Mouse (Mus musculus): ENCODE data around the gene Hapln4. TPM values are rescaled to one million over a fixed set of nuclear protein-coding genes. Genes with fewer than 3 reads are reported as not detected.
A peak's percentile ranks its signal among the peaks of the same experiment; 100 is the strongest.
"Not testable (repeated sequence)": the region's sequence is repeated elsewhere in the genome, so short reads cannot be mapped to it uniquely, and the experiment has no call there.

Hapln4 gene
- 0.19 and 0.24 TPM in 2 replicates for polyA plus RNA-seq (2015; fragmentation: Nextera tagmentation; extraction: Ambion mirVana)

DNA sequence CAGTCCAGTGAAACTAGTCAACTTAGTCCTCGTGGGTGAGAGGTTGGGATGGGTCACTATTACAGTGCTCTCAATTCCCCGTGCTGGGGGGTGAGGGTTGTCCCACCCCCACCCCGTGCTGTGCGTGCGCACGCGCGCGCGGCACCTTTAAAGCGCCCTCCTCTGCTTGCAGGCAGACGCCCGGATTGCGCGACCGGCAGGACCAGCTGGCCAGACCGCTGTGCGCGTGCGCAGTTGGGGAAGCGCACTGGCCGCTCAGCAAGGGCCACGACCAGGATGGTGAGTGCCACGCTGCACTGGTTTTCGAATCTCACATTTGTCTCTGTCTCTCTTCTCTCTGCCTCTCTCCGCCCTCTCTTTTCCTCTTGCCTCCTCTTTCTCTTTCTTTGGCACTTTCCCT is at the start of gene Hapln4:
Hapln4 (plus strand) TSS at position 173 of the 400 bp plus-strand sequence.
- peak within 1 kb of the TSS; percentile 69 for H3K4me2 ChIP-seq
- no peak for ATAC-seq (ENCODE audit: insufficient number of reproducible peaks, low FRiP score, low TSS enrichment, low read depth)
- peaks cover 70% of the 10 kb centered on the region for H3K27me3 ChIP-seq
- no peak within 1 kb of the TSS for H3K27ac ChIP-seq
- 0 out of 2 replicates have a peak, but pooled peaks cover 2% of the 10 kb centered on the region for H3K36me3 ChIP-seq
- no peaks in the 10 kb centered on the region for H3K9me3 ChIP-seq
- H3K4me3 ChIP-seq, result peak within 1 kb of the TSS; percentile 40
- no peak within 1 kb of the TSS for H3K9ac ChIP-seq
- whole genome bisulfite sequencing, result under 1% methylated on average over 26 of the region's 26 CpGs
- peaks cover 26% of the 10 kb centered on the region for H3K4me1 ChIP-seq

DNA sequence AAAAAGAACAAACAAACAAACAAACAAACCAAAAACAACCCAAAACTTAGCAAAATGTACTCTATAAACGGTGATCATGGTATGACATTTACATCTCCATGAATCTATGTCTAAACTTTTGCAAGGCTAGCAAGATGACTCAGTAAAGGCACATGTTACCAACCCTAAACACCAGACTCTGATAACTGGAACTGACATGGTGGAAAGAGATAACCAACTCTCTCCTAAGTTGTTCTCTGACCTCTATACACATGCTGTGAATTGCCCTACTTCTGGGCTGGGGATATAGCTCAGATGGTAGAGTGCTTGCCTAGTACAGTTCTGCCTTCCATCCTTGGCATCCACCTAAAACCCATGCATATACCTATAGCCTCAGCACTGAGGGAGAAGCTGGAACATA is 45.3 kb upstream of the Hapln4 start:
- H3K27me3 ChIP-seq, result no peaks in the 10 kb centered on the region
- no peak overlapping the region for H3K4me3 ChIP-seq
- no peak overlapping the region for H3K9ac ChIP-seq
- H3K9me3 ChIP-seq, result no peaks in the 10 kb centered on the region
- no peak overlapping the region for H3K27ac ChIP-seq
- H3K4me1 ChIP-seq, result peaks cover 16% of the 10 kb centered on the region
- H3K36me3 ChIP-seq, result peaks cover 18% of the 10 kb centered on the region; the same call in 1 of the 2 replicates
- no peak overlapping the region for H3K4me2 ChIP-seq
- 93% methylated on average over 1 of the region's 1 CpGs for WGBS
- ATAC-seq (ENCODE audit: insufficient number of reproducible peaks, low FRiP score, low TSS enrichment, low read depth), result no peak

DNA sequence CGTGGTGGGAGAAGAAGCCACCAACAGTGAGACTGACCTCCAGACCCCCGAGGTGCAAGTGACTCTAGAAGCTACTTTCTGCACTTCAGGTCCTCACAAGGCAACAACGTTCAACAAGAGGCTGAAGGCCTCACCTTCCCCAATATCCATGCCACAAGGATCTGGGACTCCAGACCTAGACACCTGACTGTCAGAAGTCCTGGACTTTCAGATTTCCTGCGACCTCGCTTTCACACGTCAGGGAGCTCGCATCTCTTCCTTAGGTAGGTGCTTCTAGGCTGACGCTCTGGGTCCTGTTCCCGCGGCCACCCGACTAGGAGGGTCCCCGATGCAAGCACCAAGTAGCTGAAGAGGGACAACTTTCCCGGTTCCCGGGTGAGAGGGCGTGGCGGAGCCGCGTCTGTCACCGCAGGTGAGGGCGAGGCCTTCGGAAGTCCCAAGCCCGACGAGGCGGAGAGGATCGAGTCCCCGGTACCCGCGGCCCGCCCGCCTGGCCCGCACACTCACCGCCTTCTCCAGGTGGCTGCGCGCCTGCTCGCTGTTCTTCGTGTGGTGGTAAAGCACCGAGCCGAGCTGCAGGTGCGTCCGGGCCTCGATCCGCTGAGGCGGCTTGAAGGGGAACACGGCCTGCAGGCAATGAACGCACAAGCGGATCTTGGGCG is 41.2 kb upstream of the Hapln4 start:
- no peak for ATAC-seq (ENCODE audit: insufficient number of reproducible peaks, low FRiP score, low TSS enrichment, low read depth)
- Histone ChIP-seq H3K27ac (peak overlapping the region; percentile 86), H3K4me2 (peak overlapping the region; percentile 96), H3K9ac (peak overlapping the region; percentile 92), H3K4me1 (peaks cover 28% of the 10 kb centered on the region), H3K27me3 (no peaks in the 10 kb centered on the region), H3K36me3 (0 out of 2 replicates have a peak, but pooled peaks cover 9% of the 10 kb centered on the region), H3K9me3 (no peaks in the 10 kb centered on the region), H3K4me3 (peak overlapping the region; percentile 99)
- 2% methylated on average over 47 of the region's 47 CpGs for WGBS

DNA sequence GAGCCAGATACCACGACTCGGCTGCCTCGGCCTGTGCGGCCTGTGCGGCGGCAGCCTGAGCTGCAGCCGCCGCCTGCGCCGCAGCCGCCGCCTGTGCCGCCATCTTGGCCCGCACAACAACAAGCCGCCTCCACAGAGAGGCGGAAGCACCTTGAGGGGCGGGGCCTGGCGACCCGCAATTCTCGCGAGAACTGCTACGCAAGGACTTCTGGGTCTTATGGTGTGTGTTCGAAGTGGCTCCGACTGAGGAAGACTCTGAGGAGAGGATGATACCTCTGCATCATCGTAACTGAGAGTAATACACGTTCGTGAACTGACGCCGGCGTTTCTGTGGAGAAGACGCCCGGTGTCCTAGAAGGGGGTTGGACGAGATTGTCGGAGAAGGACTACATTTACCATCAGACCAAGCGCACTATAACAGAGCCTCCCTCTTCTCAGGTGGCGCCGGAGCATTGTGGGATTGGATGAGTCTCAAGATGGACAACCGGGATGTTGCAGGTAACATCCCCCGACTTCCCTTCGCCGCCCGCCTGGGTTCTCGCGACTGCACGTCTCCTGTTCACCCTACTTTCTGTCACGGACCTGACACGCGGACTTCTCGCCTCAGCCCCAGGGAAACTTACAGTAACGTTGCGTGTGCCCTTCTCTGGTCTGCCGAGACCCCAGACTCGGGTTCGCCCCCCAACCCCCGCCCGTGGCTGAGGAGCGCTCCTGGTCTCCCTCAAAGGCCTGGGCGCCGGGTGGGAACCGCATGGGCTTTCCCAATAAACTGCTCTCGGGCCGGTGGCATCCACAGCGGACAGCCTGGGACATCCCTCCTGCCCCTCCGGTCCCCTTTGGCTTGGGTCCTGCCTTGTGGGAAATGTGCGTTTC is 40.4 kb upstream of the Hapln4 start, which contains the start of the genes Mau2 and Sugp1:
Mau2 (minus strand) TSS at position 152 of the 873 bp plus-strand sequence.
Sugp1 (plus strand) TSS at position 231 of the 873 bp plus-strand sequence.
- ATAC-seq (ENCODE audit: insufficient number of reproducible peaks, low FRiP score, low TSS enrichment, low read depth), result peak; percentile 93
- Histone ChIP-seq H3K4me2 (peak within 1 kb of the TSS; percentile 96), H3K4me1 (peaks cover 28% of the 10 kb centered on the region), H3K4me3 (peak within 1 kb of the TSS; percentile 99), H3K27me3 (no peaks in the 10 kb centered on the region), H3K36me3 (0 out of 2 replicates have a peak, but pooled peaks cover 6% of the 10 kb centered on the region), H3K9me3 (no peaks in the 10 kb centered on the region), H3K27ac (peak within 1 kb of the TSS; percentile 86), H3K9ac (peak within 1 kb of the TSS; percentile 92)
- under 1% methylated on average over 65 of the region's 65 CpGs for WGBS

DNA sequence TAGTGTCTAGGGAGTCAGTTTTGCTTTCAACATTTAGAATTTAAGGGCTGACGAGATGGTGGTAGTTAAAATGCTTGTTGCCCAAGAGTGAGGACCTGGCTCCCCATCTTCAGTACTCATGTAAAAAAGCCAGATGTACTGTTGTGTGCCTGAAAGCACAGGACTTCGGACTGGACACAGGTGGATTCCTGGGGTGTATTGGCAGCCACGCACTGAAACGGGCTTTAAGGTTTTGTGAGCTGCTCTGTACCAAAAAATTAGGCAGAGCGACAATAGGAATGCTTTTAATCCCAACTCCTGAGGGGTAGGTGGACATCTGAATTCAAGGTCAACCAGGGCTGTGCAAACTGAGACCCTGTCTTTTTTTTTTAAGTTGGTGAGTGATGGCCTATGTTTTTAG is 39.3 kb upstream of the Hapln4 start:
- no peaks in the 10 kb centered on the region for H3K27me3 ChIP-seq
- 91% methylated on average over 5 of the region's 5 CpGs for WGBS
- no peak overlapping the region for H3K4me2 ChIP-seq
- peaks cover 12% of the 10 kb centered on the region; the same call in 1 of the 2 replicates for H3K36me3 ChIP-seq
- ATAC-seq (ENCODE audit: insufficient number of reproducible peaks, low FRiP score, low TSS enrichment, low read depth), result no peak
- H3K27ac ChIP-seq, result no peak overlapping the region
- no peaks in the 10 kb centered on the region for H3K9me3 ChIP-seq
- H3K4me3 ChIP-seq, result peak overlapping the region; percentile 99; the same call in 1 of the 2 replicates
- H3K4me1 ChIP-seq, result peaks cover 28% of the 10 kb centered on the region
- H3K9ac ChIP-seq, result no peak overlapping the region

DNA sequence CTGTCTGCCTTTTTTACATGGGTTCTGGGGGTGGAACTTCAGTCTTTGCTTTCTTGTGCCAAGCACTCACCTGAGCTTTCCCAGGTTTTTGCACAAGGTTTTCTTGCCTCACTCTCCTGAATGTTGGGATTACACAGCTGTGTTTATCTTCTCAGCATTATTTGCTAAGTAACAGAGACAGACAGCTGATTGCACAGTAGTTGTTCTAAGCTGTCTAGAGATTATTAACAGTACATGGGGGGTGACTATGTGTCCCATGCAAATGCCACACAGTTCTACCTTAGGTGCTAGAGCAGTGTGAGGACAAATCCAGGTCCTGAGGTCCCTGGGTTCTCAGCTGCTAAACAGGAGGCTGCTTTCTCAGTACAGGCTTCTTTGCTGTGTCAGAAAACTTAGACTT is 33.6 kb upstream of the Hapln4 start:
- Histone ChIP-seq H3K4me3 (no peak overlapping the region), H3K9me3 (no peaks in the 10 kb centered on the region), H3K36me3 (peaks cover 50% of the 10 kb centered on the region), H3K27ac (no peak overlapping the region), H3K9ac (no peak overlapping the region), H3K4me1 (no peaks in the 10 kb centered on the region), H3K27me3 (no peaks in the 10 kb centered on the region), H3K4me2 (no peak overlapping the region)
- no peak for ATAC-seq (ENCODE audit: insufficient number of reproducible peaks, low FRiP score, low TSS enrichment, low read depth)

DNA sequence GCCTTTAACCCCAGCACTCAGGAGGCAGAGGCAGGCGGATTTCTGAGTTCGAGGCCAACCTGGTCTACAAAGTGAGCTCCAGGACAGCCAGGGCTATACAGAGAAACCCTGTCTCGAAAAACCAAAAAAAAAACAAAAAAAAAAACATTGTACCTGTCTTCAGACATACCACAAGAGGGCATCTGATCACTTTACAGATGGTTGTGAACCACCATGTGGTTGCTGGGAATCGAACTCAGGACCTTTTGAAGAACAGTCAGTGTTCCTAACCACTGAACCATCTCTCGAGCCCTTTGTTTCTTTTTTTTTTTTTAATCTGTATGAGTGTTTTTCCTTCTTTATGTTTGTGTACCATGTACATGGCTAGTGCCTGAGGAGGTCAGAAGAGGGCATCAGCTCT is 32.8 kb upstream of the Hapln4 start:
- H3K4me1 ChIP-seq; ATAC-seq (ENCODE audit: insufficient number of reproducible peaks, low FRiP score, low TSS enrichment, low read depth); H3K27me3 ChIP-seq; H3K27ac ChIP-seq; H3K9ac ChIP-seq; H3K9me3 ChIP-seq; H3K4me2 ChIP-seq; H3K4me3 ChIP-seq: not testable (repeated sequence)
- peaks cover 57% of the 10 kb centered on the region for H3K36me3 ChIP-seq
- 94% methylated on average over 5 of the region's 5 CpGs for WGBS

DNA sequence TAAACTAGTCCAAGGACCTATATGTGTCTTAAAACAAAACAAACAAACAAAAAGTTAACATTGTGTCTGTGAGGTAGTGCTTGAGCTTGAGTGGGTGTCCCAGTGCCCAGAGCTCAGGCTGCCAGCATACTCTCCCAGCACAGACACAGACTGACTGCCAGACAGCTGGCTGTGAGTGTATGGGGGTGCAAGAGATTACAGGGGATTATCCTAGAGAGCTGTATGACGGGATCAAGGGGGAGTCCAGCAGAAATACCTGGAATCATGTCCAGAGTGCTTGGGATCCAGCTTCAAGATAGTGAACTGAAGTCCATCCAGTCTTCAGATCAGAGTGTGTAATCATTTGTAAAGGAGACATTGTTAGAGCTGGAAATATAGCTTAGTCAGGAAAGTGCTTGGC is 25.5 kb upstream of the Hapln4 start:
- Histone ChIP-seq H3K4me1 (no peaks in the 10 kb centered on the region), H3K27ac (no peak overlapping the region), H3K9me3 (no peaks in the 10 kb centered on the region), H3K27me3 (no peaks in the 10 kb centered on the region), H3K4me3 (no peak overlapping the region), H3K9ac (no peak overlapping the region), H3K36me3 (peaks cover 81% of the 10 kb centered on the region), H3K4me2 (no peak overlapping the region)
- ATAC-seq (ENCODE audit: insufficient number of reproducible peaks, low FRiP score, low TSS enrichment, low read depth), result no peak
- 82% methylated on average over 1 of the region's 1 CpGs for WGBS

DNA sequence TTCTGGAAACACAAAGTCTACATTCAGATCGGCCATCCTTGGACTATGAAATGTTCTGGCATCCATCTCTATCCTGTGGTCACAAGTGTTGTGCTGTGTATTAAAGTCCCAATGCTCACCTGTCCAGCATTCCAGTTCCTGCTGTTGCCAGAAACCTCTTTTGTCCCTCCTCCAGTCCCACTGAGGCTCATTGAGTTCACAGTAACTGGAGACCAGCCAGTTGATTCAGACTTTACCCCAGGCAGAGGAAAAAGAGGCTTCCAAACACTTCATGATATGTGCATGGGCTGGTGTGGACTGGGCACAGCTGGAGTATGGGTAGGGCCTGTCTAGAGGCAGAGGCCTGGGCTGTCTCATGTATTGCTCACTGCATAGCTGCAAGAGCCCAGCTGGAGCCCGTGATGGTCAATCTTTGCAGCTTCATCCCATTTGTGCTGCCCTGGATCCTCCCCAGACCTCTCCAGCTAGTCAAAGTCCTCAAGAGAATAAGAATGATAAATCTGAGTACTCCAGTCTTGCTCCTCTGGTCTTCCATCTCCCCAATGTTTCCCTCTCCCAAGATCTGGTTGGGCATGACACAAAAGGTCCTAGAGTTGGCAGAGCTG is 11.3 kb upstream of the Hapln4 start:
- Histone ChIP-seq H3K9ac (no peak overlapping the region), H3K4me3 (no peak overlapping the region), H3K9me3 (no peaks in the 10 kb centered on the region), H3K27ac (no peak overlapping the region), H3K36me3 (peaks cover 53% of the 10 kb centered on the region), H3K4me2 (no peak overlapping the region), H3K4me1 (peaks cover 10% of the 10 kb centered on the region), H3K27me3 (no peaks in the 10 kb centered on the region)
- ATAC-seq (ENCODE audit: insufficient number of reproducible peaks, low FRiP score, low TSS enrichment, low read depth), result no peak
- WGBS, result 75% methylated on average over 2 of the region's 2 CpGs

DNA sequence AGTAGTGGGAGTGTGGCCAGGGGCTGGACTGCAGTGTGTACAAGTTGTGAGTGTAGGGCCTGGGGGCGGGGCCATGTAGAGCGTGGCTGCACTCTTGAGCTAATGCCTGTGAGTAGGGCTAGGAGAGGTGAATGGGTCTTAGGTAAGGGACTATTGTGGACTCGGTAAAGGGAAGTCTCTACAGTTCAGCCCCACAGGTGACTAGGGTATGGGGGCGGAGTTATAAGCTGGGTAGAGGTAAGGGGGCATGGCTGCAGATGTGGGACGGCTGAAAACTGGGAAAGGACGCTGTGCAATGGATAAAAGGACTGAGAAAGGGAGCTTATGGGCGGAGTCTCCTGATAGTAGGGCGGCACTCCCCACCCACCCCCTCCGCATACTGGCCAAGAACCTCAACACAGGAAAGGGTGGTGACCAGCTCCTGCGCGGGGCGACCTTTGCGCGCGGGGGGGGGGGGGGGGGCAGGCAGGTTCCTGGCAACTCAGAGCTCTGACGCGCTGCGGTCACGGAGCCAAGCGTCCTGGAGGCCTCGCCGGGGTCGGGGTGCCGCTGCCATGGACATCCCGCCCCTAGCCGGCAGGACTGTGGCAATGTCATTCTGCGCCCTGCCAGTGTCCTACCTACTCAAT is 10.7 kb upstream of the Hapln4 start, which contains the start of gene Tm6sf2:
Tm6sf2 (plus strand) TSS at position 484 of the 629 bp plus-strand sequence.
- H3K4me3 ChIP-seq, result peak within 1 kb of the TSS; percentile 8; the same call in 1 of the 2 replicates
- WGBS, result 13% methylated on average over 23 of the region's 27 CpGs
- H3K27me3 ChIP-seq, result no peaks in the 10 kb centered on the region
- no peak within 1 kb of the TSS for H3K9ac ChIP-seq
- H3K36me3 ChIP-seq, result peaks cover 51% of the 10 kb centered on the region
- ATAC-seq (ENCODE audit: insufficient number of reproducible peaks, low FRiP score, low TSS enrichment, low read depth), result peak; percentile 53; the same call in 1 of the 2 replicates
- H3K27ac ChIP-seq, result no peak within 1 kb of the TSS
- no peaks in the 10 kb centered on the region for H3K9me3 ChIP-seq
- peaks cover 10% of the 10 kb centered on the region for H3K4me1 ChIP-seq
- peak within 1 kb of the TSS; percentile 47 for H3K4me2 ChIP-seq

DNA sequence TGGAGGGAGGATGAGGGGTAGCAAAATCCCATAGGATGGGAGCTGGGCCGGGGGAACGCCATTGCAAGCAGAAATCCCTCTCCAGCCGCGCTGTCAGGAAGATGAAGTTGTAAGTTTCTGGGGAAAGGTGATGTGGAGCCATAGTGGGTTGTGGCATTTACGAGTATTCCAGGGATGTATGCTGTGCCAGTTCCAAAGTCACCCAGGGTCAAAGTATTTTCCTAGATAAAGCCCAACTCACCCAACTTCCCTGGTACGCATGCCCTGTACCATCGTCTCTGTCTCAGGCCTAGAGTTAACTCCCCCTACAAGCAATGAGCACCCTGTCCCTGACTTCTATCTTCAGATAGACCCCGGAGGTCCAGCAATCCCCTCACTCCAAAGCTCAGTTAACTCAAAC is 10.1 kb upstream of the Hapln4 start:
- Histone ChIP-seq H3K4me2 (peak overlapping the region; percentile 47), H3K27me3 (no peaks in the 10 kb centered on the region), H3K36me3 (peaks cover 46% of the 10 kb centered on the region), H3K4me3 (peak overlapping the region; percentile 8; the same call in 1 of the 2 replicates), H3K4me1 (peaks cover 10% of the 10 kb centered on the region), H3K9ac (no peak overlapping the region), H3K27ac (no peak overlapping the region), H3K9me3 (no peaks in the 10 kb centered on the region)
- WGBS, result 62% methylated on average over 8 of the region's 8 CpGs
- ATAC-seq (ENCODE audit: insufficient number of reproducible peaks, low FRiP score, low TSS enrichment, low read depth), result no peak
